Mouse (Mus musculus) forebrain, embryonic 12.5 days (tissue): ENCODE data around the gene Slc7a7. TPM values are rescaled to one million over a fixed set of nuclear protein-coding genes. Genes with fewer than 3 reads are reported as not detected.

Experiments
- ATAC-seq: fragments of 200-750 bp; cut with Nextera tagmentation; 2 replicates; pipeline ENCODE4 v1.8.0; 2017; ENCODE audit warnings: moderate TSS enrichment; ENCODE audit not compliant: low FRiP score
- H3K27ac ChIP-seq: fragments of 300-500 bp; sonication (generic); 2 replicates; pipeline ENCODE4 v1.5.1; 2016; ENCODE audit warnings: mild to moderate bottlenecking
- H3K27me3 ChIP-seq: fragments of 300-500 bp; sonication (generic); 2 replicates; pipeline ENCODE4 v1.6.1; 2016; ENCODE audit warnings: mild to moderate bottlenecking
- H3K36me3 ChIP-seq: fragments of 300-500 bp; sonication (generic); replicated peaks from 2 replicates; pipeline ENCODE4 v1.6.1; 2016; ENCODE audit warnings: mild to moderate bottlenecking
- H3K4me1 ChIP-seq: fragments of 300-500 bp; sonication (generic); 2 replicates; pipeline ENCODE4 v1.6.1; 2016
- H3K4me2 ChIP-seq: fragments of 300-500 bp; sonication (generic); 2 replicates; pipeline ENCODE4 v1.6.1; 2016; ENCODE audit warnings: mild to moderate bottlenecking, moderate library complexity
- H3K4me3 ChIP-seq: fragments of 300-500 bp; sonication (generic); replicated peaks from 2 replicates; pipeline ENCODE4 v1.5.1; 2016; ENCODE audit warnings: mild to moderate bottlenecking
- H3K9ac ChIP-seq: fragments of 300-500 bp; sonication (generic); 2 replicates; pipeline ENCODE4 v1.6.1; 2016; ENCODE audit warnings: mild to moderate bottlenecking
- H3K9me3 ChIP-seq: fragments of 300-500 bp; sonication (generic); 2 replicates; pipeline ENCODE4 v1.6.1; 2016
- WGBS: fragments of 180-500 bp; shearing (Covaris S2); methylation state at CpG from one replicate; pipeline ENCODE4 v1.1.7; 2016; 5-methylcytosine and 5-hydroxymethylcytosine counted together
- polyA plus RNA-seq: library from polyadenylated mRNA; unstranded; fragments of >200 nt; fragmentation: Nextera tagmentation; extraction: Ambion mirVana; gene quantifications from 2 replicates; pipeline ENCODE4 v1.2.1, GENCODE M21; 2016

Slc7a7 gene
- polyA plus RNA-seq, 1 experiment from 2014 or later: 4.2 TPM

- Histone ChIP-seq H3K4me1 (peaks cover 5% of the 10 kb centered on the region; the same call in 1 of the 2 replicates), H3K9ac (no peak overlapping the region), H3K27ac (no peak overlapping the region), H3K27me3 (no peaks in the 10 kb centered on the region), H3K36me3 (no peaks in the 10 kb centered on the region), H3K4me2 (no peak overlapping the region), H3K4me3 (no peak overlapping the region), H3K9me3 (no peaks in the 10 kb centered on the region)
- 77% methylated on average over 4 of the region's 4 CpGs for WGBS
- ATAC-seq: no peak
These were observed 37.0 kb downstream of the Slc7a7 start for GRCm38 (mm10) chr14:54380616-54381015.

GRCm38 (mm10) chr14:54379571-54379970 lies 38.0 kb downstream of the Slc7a7 start:
- Histone ChIP-seq H3K36me3 (no peaks in the 10 kb centered on the region), H3K27ac (no peak overlapping the region), H3K4me3 (no peak overlapping the region), H3K4me1 (peaks cover 5% of the 10 kb centered on the region; the same call in 1 of the 2 replicates), H3K27me3 (no peaks in the 10 kb centered on the region), H3K9me3 (no peaks in the 10 kb centered on the region), H3K4me2 (no peak overlapping the region), H3K9ac (no peak overlapping the region)
- WGBS: 84% methylated on average over 13 of the region's 13 CpGs
- ATAC-seq: no peak

- no peaks in the 10 kb centered on the region for H3K36me3 ChIP-seq
- H3K4me3 ChIP-seq: no peak overlapping the region
- H3K4me1 ChIP-seq: no peaks in the 10 kb centered on the region
- no peaks in the 10 kb centered on the region for H3K9me3 ChIP-seq
- ATAC-seq: no peak
- H3K27me3 ChIP-seq: no peaks in the 10 kb centered on the region
- no peak overlapping the region for H3K9ac ChIP-seq
- WGBS: 91% methylated on average over 6 of the region's 6 CpGs
- H3K27ac ChIP-seq: no peak overlapping the region
- no peak overlapping the region for H3K4me2 ChIP-seq
These were observed 40.4 kb downstream of the Slc7a7 start for GRCm38 (mm10) chr14:54377166-54377565.

GRCm38 (mm10) chr14:54375916-54376315 lies 41.7 kb downstream of the Slc7a7 start:
- H3K27me3 ChIP-seq: no peaks in the 10 kb centered on the region
- H3K27ac ChIP-seq: no peak overlapping the region
- H3K4me3 ChIP-seq: no peak overlapping the region
- peaks cover 3% of the 10 kb centered on the region; the same call in 1 of the 2 replicates for H3K9me3 ChIP-seq
- H3K4me2 ChIP-seq: no peak overlapping the region
- ATAC-seq: no peak
- 82% methylated on average over 3 of the region's 3 CpGs for WGBS
- no peaks in the 10 kb centered on the region for H3K4me1 ChIP-seq
- H3K36me3 ChIP-seq: peaks cover 6% of the 10 kb centered on the region
- H3K9ac ChIP-seq: no peak overlapping the region

GRCm38 (mm10) chr14:54372923-54373322 lies 44.7 kb downstream of the Slc7a7 start:
- Histone ChIP-seq H3K36me3 (peaks cover 35% of the 10 kb centered on the region), H3K4me2 (no peak overlapping the region), H3K9me3 (peaks cover 3% of the 10 kb centered on the region; the same call in 1 of the 2 replicates), H3K4me3 (no peak overlapping the region), H3K27me3 (no peaks in the 10 kb centered on the region), H3K27ac (no peak overlapping the region), H3K4me1 (no peaks in the 10 kb centered on the region), H3K9ac (no peak overlapping the region)
- ATAC-seq: no peak
- 96% methylated on average over 9 of the region's 9 CpGs for WGBS

GRCm38 (mm10) chr14:54371460-54371859 lies 46.1 kb downstream of the Slc7a7 start:
- no peaks in the 10 kb centered on the region for H3K27me3 ChIP-seq
- H3K4me3 ChIP-seq: no peak overlapping the region
- H3K9ac ChIP-seq: no peak overlapping the region
- WGBS: 96% methylated on average over 10 of the region's 10 CpGs
- no peak overlapping the region for H3K27ac ChIP-seq
- ATAC-seq: peak; percentile 51; the same call in 1 of the 2 replicates
- no peaks in the 10 kb centered on the region for H3K4me1 ChIP-seq
- H3K9me3 ChIP-seq: peaks cover 3% of the 10 kb centered on the region; the same call in 1 of the 2 replicates
- H3K4me2 ChIP-seq: no peak overlapping the region
- H3K36me3 ChIP-seq: peaks cover 49% of the 10 kb centered on the region

GRCm38 (mm10) chr14:54370595-54370994 lies 47.0 kb downstream of the Slc7a7 start:
- H3K9me3 ChIP-seq: peaks cover 3% of the 10 kb centered on the region; the same call in 1 of the 2 replicates
- no peak overlapping the region for H3K9ac ChIP-seq
- no peak for ATAC-seq
- H3K4me2 ChIP-seq: no peak overlapping the region
- H3K27me3 ChIP-seq: no peaks in the 10 kb centered on the region
- no peak overlapping the region for H3K27ac ChIP-seq
- peaks cover 55% of the 10 kb centered on the region for H3K36me3 ChIP-seq
- H3K4me1 ChIP-seq: no peaks in the 10 kb centered on the region
- no peak overlapping the region for H3K4me3 ChIP-seq
- 91% methylated on average over 6 of the region's 6 CpGs for WGBS

GRCm38 (mm10) chr14:54369372-54369771 lies 48.2 kb downstream of the Slc7a7 start:
- Histone ChIP-seq H3K27ac (no peak overlapping the region), H3K4me2 (no peak overlapping the region), H3K36me3 (peaks cover 64% of the 10 kb centered on the region), H3K9me3 (peaks cover 3% of the 10 kb centered on the region; the same call in 1 of the 2 replicates), H3K4me3 (no peak overlapping the region), H3K9ac (no peak overlapping the region), H3K4me1 (no peaks in the 10 kb centered on the region), H3K27me3 (no peaks in the 10 kb centered on the region)
- 93% methylated on average over 3 of the region's 3 CpGs for WGBS
- no peak for ATAC-seq

GRCm38 (mm10) chr14:54367429-54368060 lies 50.0 kb downstream of the Slc7a7 start:
- no peak overlapping the region for H3K9ac ChIP-seq
- no peak overlapping the region for H3K4me2 ChIP-seq
- no peak overlapping the region for H3K27ac ChIP-seq
- H3K36me3 ChIP-seq: peaks cover 81% of the 10 kb centered on the region
- peaks cover 3% of the 10 kb centered on the region; the same call in 1 of the 2 replicates for H3K4me1 ChIP-seq
- 93% methylated on average over 18 of the region's 18 CpGs for WGBS
- no peaks in the 10 kb centered on the region for H3K27me3 ChIP-seq
- H3K4me3 ChIP-seq: no peak overlapping the region
- ATAC-seq: no peak
- H3K9me3 ChIP-seq: peaks cover 3% of the 10 kb centered on the region; the same call in 1 of the 2 replicates

GRCm38 (mm10) chr14:54366581-54366980 lies 51.0 kb downstream of the Slc7a7 start:
- Histone ChIP-seq H3K4me2 (no peak overlapping the region), H3K27me3 (no peaks in the 10 kb centered on the region), H3K27ac (no peak overlapping the region), H3K36me3 (peaks cover 79% of the 10 kb centered on the region), H3K9me3 (peaks cover 3% of the 10 kb centered on the region; the same call in 1 of the 2 replicates), H3K9ac (no peak overlapping the region), H3K4me3 (no peak overlapping the region), H3K4me1 (peaks cover 12% of the 10 kb centered on the region)
- ATAC-seq: no peak
- 97% methylated on average over 10 of the region's 10 CpGs for WGBS

- no peak overlapping the region for H3K4me2 ChIP-seq
- H3K27ac ChIP-seq: no peak overlapping the region
- no peaks in the 10 kb centered on the region for H3K9me3 ChIP-seq
- no peak overlapping the region for H3K9ac ChIP-seq
- H3K4me1 ChIP-seq: peaks cover 15% of the 10 kb centered on the region
- H3K27me3 ChIP-seq: no peaks in the 10 kb centered on the region
- no peak for ATAC-seq
- H3K4me3 ChIP-seq: no peak overlapping the region
- WGBS: 91% methylated on average over 5 of the region's 5 CpGs
- H3K36me3 ChIP-seq: peaks cover 68% of the 10 kb centered on the region
These were observed 52.4 kb downstream of the Slc7a7 start for GRCm38 (mm10) chr14:54365026-54365645.

GRCm38 (mm10) chr14:54363156-54363555 lies 54.4 kb downstream of the Slc7a7 start:
- Histone ChIP-seq H3K27me3 (no peaks in the 10 kb centered on the region), H3K36me3 (peaks cover 48% of the 10 kb centered on the region), H3K4me2 (no peak overlapping the region), H3K4me3 (no peak overlapping the region), H3K9ac (no peak overlapping the region), H3K4me1 (peaks cover 15% of the 10 kb centered on the region), H3K9me3 (no peaks in the 10 kb centered on the region), H3K27ac (no peak overlapping the region)
- 93% methylated on average over 8 of the region's 8 CpGs for WGBS
- no peak for ATAC-seq
